Mouse (Mus musculus): ENCODE measurements around the gene Kcna7. TPM values are rescaled to one million over a fixed set of nuclear protein-coding genes. Genes with fewer than 3 reads are reported as not detected.

Kcna7 gene
- total RNA-seq, 2 experiments from 2014 or later: not detected

- intact Hi-C loops (cut with DNase I): no loop called here
These were observed 9.3 kb downstream of the Kcna7 start for GRCm38 (mm10) chr7:45414740-45415224.

GRCm38 (mm10) chr7:45415636-45416035 lies 10.2 kb downstream of the Kcna7 start:
- DNase-seq (ENCODE audit: low spot score in 2 of 2): peak; percentile 17 to 64

More at GRCm38 (mm10) chr7:45414740-45415224, 9.3 kb downstream of the Kcna7 start:
- no peak for DNase-seq (ENCODE audit: low spot score in 2 of 2)

GRCm38 (mm10) chr7:45417962-45418492 lies 12.6 kb downstream of the Kcna7 start:
- DNase-seq (ENCODE audit: low spot score in 2 of 2): no peak
- intact Hi-C loops (cut with DNase I): no loop called here

More at GRCm38 (mm10) chr7:45415636-45416035, 10.2 kb downstream of the Kcna7 start:
- intact Hi-C loops (cut with DNase I): no loop called here

GRCm38 (mm10) chr7:45419859-45420614 lies 14.6 kb downstream of the Kcna7 start:
- intact Hi-C loops (cut with DNase I): no loop called here
- no peak for DNase-seq (ENCODE audit: low spot score in 2 of 2)

- intact Hi-C loops (cut with DNase I): no loop called here
- DNase-seq (ENCODE audit: low spot score in 2 of 2): no peak
These were observed 15.1 kb downstream of the Kcna7 start, which contains the start of gene Lhb for GRCm38 (mm10) chr7:45420615-45420919. Lhb (plus strand) TSS chr7:45420820.

- no peak for DNase-seq (ENCODE audit: low spot score in 2 of 2)
- intact Hi-C loops (cut with DNase I): no loop called here
These were observed 15.7 kb downstream of the Kcna7 start for GRCm38 (mm10) chr7:45421194-45421593.

- no peak for DNase-seq (ENCODE audit: low spot score in 2 of 2)
- intact Hi-C loops (cut with DNase I): no loop called here
These were observed 21.1 kb downstream of the Kcna7 start for GRCm38 (mm10) chr7:45426556-45426955.

- no peak for DNase-seq (ENCODE audit: low spot score in 2 of 2)
- intact Hi-C loops (cut with DNase I): loop anchor here (2.0 kb wide), 1 partner anchor 29 kb away; the partner anchor contains the start of gene Kcna7
These were observed 28.4 kb downstream of the Kcna7 start for GRCm38 (mm10) chr7:45433835-45434202.

GRCm38 (mm10) chr7:45434203-45435015 lies 29.0 kb downstream of the Kcna7 start, which contains the start of gene Gys1:
Gys1 (plus strand) TSS chr7:45434844.
- intact Hi-C loops (cut with DNase I): loop anchor here (2.0 kb wide), 1 partner anchor 30 kb away; the partner anchor contains the start of gene Kcna7

GRCm38 (mm10) chr7:45435038-45435437 lies 29.6 kb downstream of the Kcna7 start:
- intact Hi-C loops (cut with DNase I): loop anchor here (2.0 kb wide), 1 partner anchor 30 kb away; the partner anchor contains the start of gene Kcna7
- peak in 1 of 2 experiments; percentile 16 for DNase-seq (ENCODE audit: low spot score in 2 of 2)

More at GRCm38 (mm10) chr7:45434203-45435015, 29.0 kb downstream of the Kcna7 start, which contains the start of gene Gys1:
- peak; percentile 100 for DNase-seq (ENCODE audit: low spot score in 2 of 2)

GRCm38 (mm10) chr7:45436444-45436843 lies 31.0 kb downstream of the Kcna7 start:
- intact Hi-C loops (cut with DNase I): no loop called here
- DNase-seq (ENCODE audit: low spot score in 2 of 2): no peak

GRCm38 (mm10) chr7:45437046-45437445 lies 31.6 kb downstream of the Kcna7 start:
- DNase-seq (ENCODE audit: low spot score in 2 of 2): no peak
- intact Hi-C loops (cut with DNase I): no loop called here

GRCm38 (mm10) chr7:45437521-45438276 lies 32.2 kb downstream of the Kcna7 start, which contains the start of gene Ruvbl2:
Ruvbl2 (minus strand) TSS chr7:45438096.
- no peak for DNase-seq (ENCODE audit: low spot score in 2 of 2)
- intact Hi-C loops (cut with DNase I): no loop called here

- no peak for DNase-seq (ENCODE audit: low spot score in 2 of 2)
- intact Hi-C loops (cut with DNase I): no loop called here
These were observed 38.3 kb downstream of the Kcna7 start for GRCm38 (mm10) chr7:45443526-45444420.

GRCm38 (mm10) chr7:45446589-45446988 lies 41.1 kb downstream of the Kcna7 start:
- intact Hi-C loops (cut with DNase I): no loop called here
- no peak for DNase-seq (ENCODE audit: low spot score in 2 of 2)

- intact Hi-C loops (cut with DNase I): no loop called here
- DNase-seq (ENCODE audit: low spot score in 2 of 2): no peak
These were observed 42.0 kb downstream of the Kcna7 start for GRCm38 (mm10) chr7:45447325-45447990.

- intact Hi-C loops (cut with DNase I): loop anchor here (5.0 kb wide), 1 partner anchor 112 kb away; no protein-coding TSS in a partner anchor
- DNase-seq (ENCODE audit: low spot score in 2 of 2): no peak
These were observed 44.5 kb downstream of the Kcna7 start for GRCm38 (mm10) chr7:45449974-45450373.

Measured in left cerebral cortex, postnatal 25 days (tissue).